Mouse (Mus musculus) gastrocnemius, adult 18-20 months (tissue): Measurements from ENCODE around the gene Skap1. TPM values are rescaled to one million over a fixed set of nuclear protein-coding genes. Genes with fewer than 3 reads are reported as not detected.

Experiments used
- DNase-seq: peaks from one replicate; pipeline ENCODE4 v3.0.0; 2021; ENCODE audit warnings: low spot score
- total RNA-seq, 2 experiments: library from RNA; stranded (reverse); gene quantifications; 2 replicates each; pipeline ENCODE4 v1.2.3; 2021

Gene Skap1
- total RNA-seq, 2 experiments from 2014 or later: not detected

GRCm38 (mm10) chr11:96560229-96560628 is 95.8 kb downstream of the Skap1 start:
- DNase-seq: no peak

GRCm38 (mm10) chr11:96564088-96564487 is 99.7 kb downstream of the Skap1 start:
- DNase-seq: no peak

- no peak for DNase-seq
Measured at GRCm38 (mm10) chr11:96572515-96572914, 108.1 kb downstream of the Skap1 start.

GRCm38 (mm10) chr11:96576491-96577427 is 112.4 kb downstream of the Skap1 start:
- DNase-seq: no peak

GRCm38 (mm10) chr11:96578551-96579283 is 114.3 kb downstream of the Skap1 start:
- DNase-seq: no peak

- no peak for DNase-seq
Measured at GRCm38 (mm10) chr11:96581604-96582384, 117.4 kb downstream of the Skap1 start.

GRCm38 (mm10) chr11:96582595-96582994 is 118.2 kb downstream of the Skap1 start:
- DNase-seq: no peak

GRCm38 (mm10) chr11:96589828-96590227 is 125.4 kb downstream of the Skap1 start:
- DNase-seq: no peak

GRCm38 (mm10) chr11:96595890-96596289 is 131.5 kb downstream of the Skap1 start:
- no peak for DNase-seq

- DNase-seq: no peak
Measured at GRCm38 (mm10) chr11:96596301-96596700, 131.9 kb downstream of the Skap1 start.

GRCm38 (mm10) chr11:96602806-96603205 is 138.4 kb downstream of the Skap1 start:
- no peak for DNase-seq

GRCm38 (mm10) chr11:96604306-96604705 is 139.9 kb downstream of the Skap1 start:
- no peak for DNase-seq

GRCm38 (mm10) chr11:96604751-96605450 is 140.5 kb downstream of the Skap1 start:
- DNase-seq: no peak

- no peak for DNase-seq
Measured at GRCm38 (mm10) chr11:96605516-96605915, 141.1 kb downstream of the Skap1 start.

GRCm38 (mm10) chr11:96612596-96612995 is 148.2 kb downstream of the Skap1 start:
- no peak for DNase-seq

GRCm38 (mm10) chr11:96616792-96617191 is 152.4 kb downstream of the Skap1 start:
- DNase-seq: no peak

- no peak for DNase-seq
Measured at GRCm38 (mm10) chr11:96618789-96619445, 154.5 kb downstream of the Skap1 start.

GRCm38 (mm10) chr11:96619576-96619975 is 155.2 kb downstream of the Skap1 start:
- no peak for DNase-seq

GRCm38 (mm10) chr11:96620006-96620405 is 155.6 kb downstream of the Skap1 start:
- DNase-seq: no peak

- no peak for DNase-seq
Measured at GRCm38 (mm10) chr11:96620660-96621059, 156.3 kb downstream of the Skap1 start.
